ENCODE assay signal across 9 mouse cellular contexts in genomic region chr4:46498976-46499375, GRCm38 (mm10). TPM values are rescaled to one million over a fixed set of nuclear protein-coding genes. Genes with fewer than 3 reads are reported as not detected.
DNase-seq lines count a peak whose midpoint lies in the region; ATAC-seq lines count a peak whose summit lies in the region.
"Had no signal": no experiment of that assay in that cellular context is flagged by ENCODE, and none has a peak within 500 bp of the region (broad histone marks: within the 10 kb centered on the region; RNA-seq: fewer than 3 reads in every experiment).

No protein-coding gene starts in this region.

- ATAC-seq in forebrain, embryonic 13.5 days: no peak
- ATAC-seq in activated CD4-positive, CD25-positive, alpha-beta regulatory T cell, adult 4 months: peak; percentile 31
- no peak for ATAC-seq in embryonic facial prominence, embryonic 11.5 days (replicated peaks; ENCODE audit: insufficient number of reproducible peaks, low FRiP score, low TSS enrichment, low read depth)
- 0 out of 2 replicates have a peak, but pooled peaks have one; percentile 42 for ATAC-seq in megakaryocyte progenitor cell, adult 5-6 weeks (replicated peaks; ENCODE audit: poor library complexity)
- ATAC-seq: Patski had no signal

- no peak overlapping the region for H3K9ac ChIP-seq in forebrain, embryonic 13.5 days
- H3K9ac ChIP-seq in embryonic facial prominence, embryonic 11.5 days (replicated peaks; ENCODE audit: low read length): no peak overlapping the region

- peaks cover 8% of the 10 kb centered on the region for H3K27me3 ChIP-seq in forebrain, embryonic 10.5 days (ENCODE audit: poor library complexity, severe bottlenecking)
- H3K27me3 ChIP-seq in forebrain, embryonic 13.5 days: no peaks in the 10 kb centered on the region
- no peaks in the 10 kb centered on the region for H3K27me3 ChIP-seq in embryonic facial prominence, embryonic 11.5 days (ENCODE audit: control insufficient read depth, insufficient read depth, low read length)
- H3K27me3 ChIP-seq: Patski had no signal

- H3K4me1 ChIP-seq in forebrain, embryonic 10.5 days: peaks cover 13% of the 10 kb centered on the region
- no peaks in the 10 kb centered on the region for H3K4me1 ChIP-seq in forebrain, embryonic 13.5 days
- H3K4me1 ChIP-seq in embryonic facial prominence, embryonic 11.5 days (ENCODE audit: control insufficient read depth, insufficient read depth, low read length): no peaks in the 10 kb centered on the region

- intact Hi-C loops in left cerebral cortex, postnatal 4 days (cut with DNase I): loop anchor here (5.0 kb wide), 1 partner anchor 158 kb away; no protein-coding TSS in a partner anchor
- intact Hi-C loops in left cerebral cortex, postnatal 10 days (cut with DNase I): no loop called here

- WGBS in forebrain, embryonic 10.5 days: 14% methylated on average over 4 of the region's 4 CpGs
- WGBS in forebrain, embryonic 13.5 days: 11% methylated on average over 4 of the region's 4 CpGs
- WGBS in embryonic facial prominence, embryonic 11.5 days: 16% methylated on average over 4 of the region's 4 CpGs

- no peak overlapping the region for H3K4me3 ChIP-seq in forebrain, embryonic 10.5 days
- no peak overlapping the region for H3K4me3 ChIP-seq in forebrain, embryonic 13.5 days
- H3K4me3 ChIP-seq in embryonic facial prominence, embryonic 11.5 days (ENCODE audit: low read depth, low read length): no peak overlapping the region

- DNase-seq in forebrain, embryonic 10.5 days (ENCODE audit: extremely low spot score, low spot score): peak; percentile 40
- DNase-seq in left cerebral cortex, postnatal 4 days: peak; percentile 37
- DNase-seq in left cerebral cortex, postnatal 10 days (ENCODE audit: extremely low spot score in 1 of 2, low spot score in 2 of 2): no peak
- DNase-seq in embryonic facial prominence, embryonic 11.5 days (ENCODE audit: low spot score): peak; percentile 70
- no peak for DNase-seq in ovary, postnatal 36 days (ENCODE audit: low spot score)

- H3K36me3 ChIP-seq in forebrain, embryonic 10.5 days (replicated peaks): peaks cover 75% of the 10 kb centered on the region
- H3K36me3 ChIP-seq in forebrain, embryonic 13.5 days (ENCODE audit: poor library complexity, severe bottlenecking): peaks cover 71% of the 10 kb centered on the region
- H3K36me3 ChIP-seq in embryonic facial prominence, embryonic 11.5 days (replicated peaks; ENCODE audit: control insufficient read depth, insufficient read depth, low read depth, low read length): no peaks in the 10 kb centered on the region; the same call in none of the 2 replicates

- H3K4me2 ChIP-seq in forebrain, embryonic 13.5 days: no peak overlapping the region
- no peak overlapping the region for H3K4me2 ChIP-seq in embryonic facial prominence, embryonic 11.5 days (ENCODE audit: low read depth, low read length)

- H3K27ac ChIP-seq in forebrain, embryonic 10.5 days: no peak overlapping the region
- H3K27ac ChIP-seq in forebrain, embryonic 13.5 days: no peak overlapping the region
- no peak overlapping the region for H3K27ac ChIP-seq in embryonic facial prominence, embryonic 11.5 days (replicated peaks; ENCODE audit: low read depth, low read length)

- H3K9me3 ChIP-seq in forebrain, embryonic 10.5 days: no peaks in the 10 kb centered on the region
- no peaks in the 10 kb centered on the region for H3K9me3 ChIP-seq in forebrain, embryonic 13.5 days (replicated peaks)
- no peaks in the 10 kb centered on the region for H3K9me3 ChIP-seq in embryonic facial prominence, embryonic 11.5 days (replicated peaks; ENCODE audit: control insufficient read depth, low read length)

RNA-seq across cellular contexts. Expression of gene Nans, which starts 9.9 kb away (rescaled TPM):
- polyA plus RNA-seq in forebrain, embryonic 10.5 days (2016; fragmentation: Nextera tagmentation; extraction: Ambion mirVana): 75.7 and 77.5 TPM in 2 replicates
- polyA plus RNA-seq in forebrain, embryonic 13.5 days (2015; fragmentation: Nextera tagmentation; extraction: Ambion mirVana): 71.0 and 74.0 TPM in 2 replicates
- 10 to 100 TPM; 54.8 to 63.2 TPM for total RNA-seq in left cerebral cortex, postnatal 4 days (2021)
- total RNA-seq in left cerebral cortex, postnatal 10 days (2021): 10 to 100 TPM; 30.7 to 35.0 TPM
- polyA plus RNA-seq in activated CD4-positive, CD25-positive, alpha-beta regulatory T cell, adult 4 months (2017; shearing (Covaris generic)): 10 to 100 TPM; 68.7 to 68.8 TPM
- polyA plus RNA-seq in embryonic facial prominence, embryonic 11.5 days (2014; fragmentation: Nextera tagmentation; extraction: Ambion mirVana): 90.3 and 97.6 TPM in 2 replicates
- 71.5 and 73.9 TPM in 2 replicates for total RNA-seq in megakaryocyte progenitor cell, adult 5-6 weeks (2015)
- total RNA-seq in megakaryocyte progenitor cell, adult 5-6 weeks (2017): 83.3 and 84.5 TPM in 2 replicates

RNA-seq across cellular contexts. Expression of gene Trim14, which starts 37.0 kb away (rescaled TPM):
- 0.43 and 0.84 TPM in 2 replicates for polyA plus RNA-seq in forebrain, embryonic 10.5 days (2016; fragmentation: Nextera tagmentation; extraction: Ambion mirVana)
- 0.30 and 0.43 TPM in 2 replicates for polyA plus RNA-seq in forebrain, embryonic 13.5 days (2015; fragmentation: Nextera tagmentation; extraction: Ambion mirVana)
- total RNA-seq in left cerebral cortex, postnatal 4 days (2021): under 1 TPM; 0.48 to 0.88 TPM
- total RNA-seq in left cerebral cortex, postnatal 10 days (2021): 1 to 10 TPM; 1.2 to 1.4 TPM
- polyA plus RNA-seq in activated CD4-positive, CD25-positive, alpha-beta regulatory T cell, adult 4 months (2017; shearing (Covaris generic)): 10 to 100 TPM; 26.7 to 31.2 TPM
- polyA plus RNA-seq in embryonic facial prominence, embryonic 11.5 days (2014; fragmentation: Nextera tagmentation; extraction: Ambion mirVana): 2.0 and 2.7 TPM in 2 replicates
- 11.5 and 11.7 TPM in 2 replicates for total RNA-seq in megakaryocyte progenitor cell, adult 5-6 weeks (2015)
- total RNA-seq in megakaryocyte progenitor cell, adult 5-6 weeks (2017): 16.5 and 25.2 TPM in 2 replicates

RNA-seq across cellular contexts. Expression of gene Anp32b, which starts 48.3 kb away (rescaled TPM):
- polyA plus RNA-seq in forebrain, embryonic 10.5 days (2016; fragmentation: Nextera tagmentation; extraction: Ambion mirVana): 424 and 464 TPM in 2 replicates
- polyA plus RNA-seq in forebrain, embryonic 13.5 days (2015; fragmentation: Nextera tagmentation; extraction: Ambion mirVana): 210 and 214 TPM in 2 replicates
- 10 to 100 TPM; 61.5 to 62.2 TPM for total RNA-seq in left cerebral cortex, postnatal 4 days (2021)
- 10 to 100 TPM; 52.0 to 52.7 TPM for total RNA-seq in left cerebral cortex, postnatal 10 days (2021)
- 10 to 100 TPM; 55.1 to 55.3 TPM for polyA plus RNA-seq in activated CD4-positive, CD25-positive, alpha-beta regulatory T cell, adult 4 months (2017; shearing (Covaris generic))
- polyA plus RNA-seq in embryonic facial prominence, embryonic 11.5 days (2014; fragmentation: Nextera tagmentation; extraction: Ambion mirVana): 327 and 354 TPM in 2 replicates
- 743 and 817 TPM in 2 replicates for total RNA-seq in megakaryocyte progenitor cell, adult 5-6 weeks (2015)
- 148 and 191 TPM in 2 replicates for total RNA-seq in megakaryocyte progenitor cell, adult 5-6 weeks (2017)

Comparison
In these comparisons a context has a peak if more than half of its experiments do, and no peak if none do; other contexts are left out.
1. DNase-seq: peak in forebrain, embryonic 10.5 days (single experiment), left cerebral cortex, postnatal 4 days (single experiment) and embryonic facial prominence, embryonic 11.5 days (single experiment); none in left cerebral cortex, postnatal 10 days (0 of 2) and ovary, postnatal 36 days (single experiment).
2. ATAC-seq: peak in activated CD4-positive, CD25-positive, alpha-beta regulatory T cell, adult 4 months (single experiment) and megakaryocyte progenitor cell, adult 5-6 weeks (single experiment); none in forebrain, embryonic 13.5 days (single experiment) and embryonic facial prominence, embryonic 11.5 days (single experiment).